Mouse (Mus musculus): ENCODE measurements around the gene Adam8.

The Adam8 gene

GRCm38 (mm10) chr7:139992406-139992805, at the start of gene Adam8:
TSS of gene Adam8 (minus strand) at chr7:139992562.
- no peak for DNase-seq

- DNase-seq, result no peak
Measured at GRCm38 (mm10) chr7:140037171-140037555, 44.8 kb upstream of the Adam8 start.

DNA sequence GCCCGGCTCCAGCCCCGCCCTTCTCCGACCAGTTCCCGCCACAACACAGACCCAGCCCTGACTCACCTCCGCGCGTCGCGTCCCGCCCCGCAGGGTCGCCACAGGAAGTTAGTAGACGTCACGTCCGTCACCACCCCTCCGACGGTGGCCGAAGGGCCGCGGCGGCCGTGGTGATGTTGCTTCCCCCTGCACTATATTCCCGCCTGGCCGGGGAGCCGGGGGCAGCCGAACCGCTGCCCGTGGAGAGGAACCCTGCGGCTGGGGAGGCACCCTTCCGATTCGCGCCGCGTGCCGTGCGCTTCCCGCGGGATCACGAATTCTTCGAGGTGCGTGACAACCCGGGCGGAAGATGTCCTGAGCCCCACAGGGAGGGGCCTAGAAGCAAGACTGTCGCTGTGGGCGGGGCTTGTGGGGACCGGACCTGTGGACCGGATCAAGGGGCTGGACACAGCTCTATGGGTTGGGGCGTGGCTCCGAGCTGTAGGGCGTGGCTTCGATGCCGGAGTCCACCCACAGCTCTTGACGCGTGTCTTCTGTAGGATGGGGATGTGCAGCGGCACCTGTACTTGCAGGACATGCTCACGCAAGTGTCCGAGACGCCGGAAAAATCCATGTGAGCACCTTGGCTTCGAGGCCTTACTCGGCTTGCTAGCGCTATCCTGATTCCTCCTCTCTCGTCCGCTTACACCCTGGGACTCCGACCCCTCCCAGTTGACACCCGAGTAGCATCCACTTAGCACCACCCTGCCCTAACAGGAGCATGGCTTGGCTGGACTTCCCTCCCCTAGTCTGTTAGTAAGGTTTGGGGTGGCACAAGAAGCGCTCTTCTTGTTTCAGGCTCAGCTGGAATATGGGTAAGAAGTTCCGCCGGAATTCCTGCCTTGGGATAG, 44.2 kb upstream of the Adam8 start, which contains the start of the genes Zfp511 and Tubgcp2:
Gene Zfp511, plus strand, starts transcription at position 111 of the 890 bp plus-strand sequence.
Gene Tubgcp2, minus strand, starts transcription at position 389 of the 890 bp plus-strand sequence.
- peak; percentile 95 for DNase-seq

- DNase-seq, result no peak
Measured at GRCm38 (mm10) chr7:140035456-140035855, 43.1 kb upstream of the Adam8 start.

DNA sequence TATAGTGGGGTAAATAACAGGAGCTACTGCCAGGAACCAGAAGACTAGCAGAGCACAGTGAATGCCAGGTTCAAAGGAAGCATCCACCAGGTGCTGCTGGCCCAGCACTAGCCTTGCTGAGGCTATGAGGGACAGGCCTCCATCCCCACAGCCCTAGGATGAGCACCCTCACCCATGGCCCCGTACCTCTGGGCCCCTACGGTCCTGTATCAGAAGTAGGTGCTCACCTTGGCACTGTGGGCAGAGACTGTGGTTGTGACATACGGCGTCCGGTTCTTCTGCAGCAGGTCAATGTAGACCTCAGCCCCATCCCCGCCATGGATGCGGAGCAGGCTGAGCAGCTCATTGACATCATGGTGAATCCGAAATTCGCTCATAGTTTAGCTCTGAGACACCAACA, 41.0 kb upstream of the Adam8 start:
- no peak for DNase-seq

DNA sequence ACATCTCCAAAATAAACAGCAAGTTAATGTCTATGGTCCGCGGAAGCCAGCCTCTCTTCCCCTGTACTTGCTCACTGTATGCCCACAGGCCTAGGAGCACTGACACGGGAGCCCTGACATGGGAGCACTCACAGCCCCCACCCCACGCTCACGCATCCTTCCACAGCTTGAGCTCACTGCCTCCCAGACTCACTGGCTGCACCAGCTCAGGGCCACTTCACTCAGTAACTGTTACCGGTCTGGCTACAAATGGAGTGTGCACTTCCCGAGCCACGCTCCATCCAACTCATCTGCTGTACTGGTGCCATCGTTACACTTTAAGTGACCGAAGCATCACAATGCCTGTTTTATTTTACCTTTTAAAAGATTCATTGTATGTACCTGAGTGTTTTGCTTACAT, 40.0 kb upstream of the Adam8 start:
- DNase-seq, result no peak

DNA sequence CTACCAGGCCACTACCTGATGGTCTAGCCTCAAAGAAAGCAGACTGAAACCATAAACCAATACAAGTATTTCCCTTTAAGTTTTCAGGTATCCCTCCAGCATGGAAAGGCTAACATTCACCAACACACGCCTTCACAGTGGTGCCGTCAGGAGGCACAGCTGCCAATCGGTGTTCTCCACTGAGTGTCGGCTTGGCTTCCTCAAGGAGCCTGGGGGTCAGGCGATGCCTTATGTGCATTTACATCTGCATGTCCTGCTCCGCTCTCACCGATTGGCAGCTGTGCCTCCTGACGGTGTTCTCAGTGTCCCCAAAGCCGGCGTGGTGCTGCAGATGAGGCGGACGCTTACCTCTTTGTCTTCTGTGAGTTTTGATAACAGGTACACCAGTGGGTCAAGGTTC, 39.4 kb upstream of the Adam8 start:
- DNase-seq, result no peak

GRCm38 (mm10) chr7:140011336-140011735, 19.0 kb upstream of the Adam8 start:
- no peak for DNase-seq

DNA sequence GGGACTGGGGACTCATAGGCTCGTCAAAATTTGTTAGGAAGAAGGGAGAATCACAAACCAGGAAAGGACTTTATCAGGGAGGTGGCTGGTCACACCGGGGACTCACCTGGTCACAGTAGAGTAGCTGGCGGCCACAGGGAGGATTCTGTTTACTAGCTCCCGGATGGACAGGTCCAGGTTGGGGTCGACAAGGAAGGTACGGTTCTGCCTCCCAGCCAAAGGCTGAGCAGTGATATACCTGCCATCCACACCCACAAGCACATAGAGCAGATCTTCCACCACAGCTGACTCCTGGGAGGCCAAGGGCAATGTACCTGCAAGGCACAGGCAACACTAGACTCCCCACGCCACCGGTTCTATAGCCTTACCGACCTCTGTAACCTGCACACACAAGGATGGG, 15.4 kb upstream of the Adam8 start:
- DNase-seq, result no peak

DNA sequence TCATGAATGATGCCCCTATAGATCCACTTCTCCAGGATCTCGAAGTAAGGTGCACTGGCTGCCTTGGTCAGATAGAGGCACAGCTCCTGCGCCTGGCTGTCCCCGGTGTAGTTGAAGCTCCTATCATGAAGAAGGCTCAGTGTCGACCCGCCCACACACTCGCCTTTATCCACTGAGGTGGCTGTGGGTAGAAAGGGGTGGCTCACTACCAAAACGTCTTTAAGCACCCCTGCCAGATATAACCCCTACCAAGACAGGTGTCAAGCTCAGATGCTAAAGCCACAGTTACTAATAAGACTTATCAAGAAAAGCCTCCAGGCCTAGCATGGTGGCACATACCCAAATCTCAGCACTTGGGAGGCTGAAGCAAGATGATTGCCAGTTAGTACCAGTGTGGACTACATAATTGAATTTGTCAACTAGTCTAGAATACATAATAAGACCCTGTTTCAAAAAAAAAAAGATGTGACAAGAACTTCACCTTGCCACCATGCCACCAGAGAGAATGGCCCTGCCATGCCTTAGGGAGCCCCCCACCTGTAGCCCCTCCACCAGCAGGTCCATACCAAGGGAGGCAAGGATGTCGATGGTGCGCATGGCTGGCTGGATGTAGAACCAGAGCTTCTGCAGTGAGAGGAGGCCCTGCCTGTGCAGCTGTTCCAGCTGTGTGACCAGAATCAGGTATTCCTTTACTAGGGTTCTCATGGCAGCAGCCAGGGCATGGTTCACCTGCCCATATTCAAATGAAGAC, 14.7 kb upstream of the Adam8 start:
- no peak for DNase-seq

DNA sequence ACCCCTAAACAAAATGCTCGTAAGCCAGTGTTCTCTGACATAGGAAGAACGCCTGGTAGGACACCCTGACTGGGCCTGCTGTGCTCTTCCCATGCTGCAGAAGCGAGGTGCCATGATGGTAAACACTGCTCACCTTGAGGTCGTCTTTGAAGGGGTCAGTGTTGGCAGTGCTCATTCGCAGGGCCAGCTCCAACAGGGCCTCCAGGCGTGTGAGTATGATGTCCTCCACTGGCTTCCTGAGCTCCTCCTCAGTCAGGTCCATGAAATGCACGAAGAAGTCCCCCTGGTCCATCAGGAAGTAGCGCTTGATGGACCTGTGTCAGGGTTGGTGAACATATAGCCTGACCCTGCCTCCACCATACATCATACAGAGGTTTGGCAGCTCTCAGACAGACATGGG, 12.3 kb upstream of the Adam8 start:
- no peak for DNase-seq

DNA sequence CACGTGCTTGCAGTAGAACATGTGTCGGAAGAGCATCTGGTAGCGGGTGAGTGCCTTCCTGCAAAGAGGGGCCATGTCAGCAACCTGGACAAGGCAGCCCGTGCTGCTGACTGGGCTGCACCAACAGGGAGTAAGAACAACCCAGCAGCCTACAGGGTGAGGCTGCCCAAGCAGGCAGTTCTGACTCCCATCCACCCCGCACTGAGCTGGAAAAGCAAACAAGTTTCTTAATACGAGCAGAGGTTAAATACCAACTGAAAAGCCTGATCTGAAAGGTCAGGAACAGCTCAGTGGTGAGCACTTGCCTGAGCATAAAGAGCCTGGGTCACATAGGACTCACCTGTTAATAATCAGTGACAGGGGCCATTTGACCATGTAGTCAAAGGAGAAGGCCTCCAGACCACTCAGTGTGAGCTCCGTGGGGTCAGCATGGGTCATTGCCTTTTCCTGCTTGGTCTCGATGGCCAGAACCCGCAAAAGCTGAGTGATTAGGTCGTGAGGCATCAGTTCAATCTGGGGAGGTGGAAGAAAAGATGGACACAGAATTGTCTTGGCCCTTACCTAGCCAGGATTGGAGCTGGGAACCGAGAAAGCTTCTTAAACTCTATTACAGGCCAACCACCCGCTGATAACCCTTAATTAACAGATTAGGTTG, 8.9 kb upstream of the Adam8 start:
- DNase-seq, result no peak

DNA sequence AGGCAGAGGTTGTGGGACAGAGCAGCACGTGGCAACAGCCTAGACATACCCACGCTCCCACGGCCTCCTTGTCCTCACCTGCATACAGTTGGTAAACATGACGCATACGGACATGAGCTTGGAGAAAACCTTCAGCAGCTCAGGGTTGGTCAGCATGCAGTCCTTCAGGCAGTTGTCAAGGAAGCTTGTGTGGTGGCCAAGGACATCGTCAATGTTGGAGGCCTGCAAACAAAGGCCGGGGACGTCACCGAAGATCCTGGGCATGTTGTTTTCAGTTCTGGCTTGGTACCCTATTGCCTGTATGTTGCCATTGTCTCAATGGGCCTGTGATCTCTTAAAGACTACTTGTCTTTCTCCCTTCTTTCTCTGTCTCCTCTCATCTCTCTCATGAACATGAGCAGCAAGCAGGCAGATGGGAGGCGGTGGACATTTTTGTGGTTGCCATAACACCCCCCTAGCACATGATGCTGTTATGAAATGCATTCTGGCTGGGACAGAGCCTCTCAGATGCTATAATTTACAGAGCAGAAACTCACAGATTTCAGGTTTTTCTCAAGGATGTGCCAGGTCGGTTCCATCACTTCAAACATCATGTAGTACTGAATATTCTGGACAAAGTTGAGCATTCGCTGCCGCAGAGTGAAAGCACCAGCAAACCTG, 6.5 kb upstream of the Adam8 start:
- no peak for DNase-seq

DNA sequence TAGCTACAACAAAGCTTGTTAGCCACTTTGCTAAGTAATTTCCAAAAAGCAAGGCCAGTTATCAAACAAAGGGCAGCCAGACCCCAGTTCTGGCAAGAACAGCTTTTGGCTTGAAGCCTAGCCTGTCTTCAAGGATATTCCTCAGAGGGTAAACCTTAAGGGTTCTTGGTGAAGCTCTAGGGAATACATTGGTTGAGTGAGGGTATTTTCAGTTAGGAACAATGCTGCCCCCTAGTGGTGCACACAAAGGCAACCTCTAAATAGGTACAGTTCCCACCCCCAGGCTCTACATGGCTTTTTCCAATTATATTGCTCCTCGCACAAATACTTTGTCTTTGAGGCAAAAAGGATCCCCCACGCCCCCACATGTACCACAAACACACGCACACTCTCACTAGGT, 2.3 kb upstream of the Adam8 start:
- peak; percentile 55 to 71 for DNase-seq

DNA sequence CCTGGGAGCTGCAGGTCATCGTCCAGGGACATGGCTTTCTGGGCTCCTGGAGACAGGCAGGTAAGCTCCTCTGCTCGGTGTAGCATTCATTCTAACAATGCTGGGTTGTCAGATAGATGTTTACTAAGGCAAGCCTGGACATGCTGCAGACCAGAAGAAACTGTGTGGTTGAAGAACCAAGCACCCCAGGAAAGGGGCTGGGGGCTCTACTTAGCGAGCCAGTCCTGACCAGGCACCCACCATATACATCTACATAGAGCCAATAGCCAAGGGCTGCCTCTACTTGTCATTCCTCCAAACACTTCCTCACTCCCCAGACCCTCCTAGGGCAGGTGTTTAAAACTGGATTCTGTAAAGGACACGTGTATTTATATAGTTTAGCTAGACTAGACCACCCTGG, 1.8 kb upstream of the Adam8 start:
- DNase-seq, result no peak

DNA sequence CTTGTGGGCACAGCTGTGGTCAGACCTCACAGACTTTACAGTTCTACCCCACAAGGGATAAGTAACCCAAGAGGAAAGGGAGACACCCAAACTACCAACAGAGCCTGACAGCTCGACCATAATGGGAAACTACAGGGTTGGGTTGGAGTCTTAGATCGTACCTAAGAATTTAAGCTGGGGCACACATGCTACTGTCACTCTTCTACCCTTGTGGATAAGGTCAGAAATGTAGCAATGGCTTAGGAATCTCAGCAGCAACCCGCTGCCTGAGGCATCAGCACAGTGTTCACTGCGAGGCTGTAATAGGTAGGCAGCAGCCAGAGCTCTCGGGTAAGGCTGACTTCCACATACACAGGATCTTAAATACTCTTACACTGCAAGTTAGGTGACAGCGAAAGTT, 1.2 kb upstream of the Adam8 start:
- no peak for DNase-seq

- DNase-seq, result no peak
Measured at GRCm38 (mm10) chr7:139990864-139991394, 1.4 kb downstream of the Adam8 start.

GRCm38 (mm10) chr7:139988272-139988671, 4.1 kb downstream of the Adam8 start:
- DNase-seq, result no peak

DNA sequence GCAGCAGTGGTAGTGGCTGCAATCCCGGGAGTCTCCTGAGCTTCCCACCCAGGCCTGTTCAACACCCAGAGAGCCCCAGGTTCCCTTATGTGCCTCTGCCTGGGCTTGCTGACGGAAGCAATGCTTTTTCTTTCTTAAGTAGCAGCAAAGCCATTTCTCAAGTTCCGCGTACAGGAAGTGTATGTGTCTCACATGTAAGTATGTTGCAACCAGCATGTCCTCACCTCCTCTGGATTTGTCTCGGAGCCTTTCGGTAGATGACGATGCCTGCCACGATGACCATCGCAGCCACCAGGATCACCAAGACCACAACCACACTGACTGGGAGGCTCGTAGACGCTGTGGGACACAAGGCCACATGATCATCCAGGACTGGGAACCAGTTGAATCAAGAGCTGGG, 7.9 kb downstream of the Adam8 start:
- DNase-seq, result no peak

DNA sequence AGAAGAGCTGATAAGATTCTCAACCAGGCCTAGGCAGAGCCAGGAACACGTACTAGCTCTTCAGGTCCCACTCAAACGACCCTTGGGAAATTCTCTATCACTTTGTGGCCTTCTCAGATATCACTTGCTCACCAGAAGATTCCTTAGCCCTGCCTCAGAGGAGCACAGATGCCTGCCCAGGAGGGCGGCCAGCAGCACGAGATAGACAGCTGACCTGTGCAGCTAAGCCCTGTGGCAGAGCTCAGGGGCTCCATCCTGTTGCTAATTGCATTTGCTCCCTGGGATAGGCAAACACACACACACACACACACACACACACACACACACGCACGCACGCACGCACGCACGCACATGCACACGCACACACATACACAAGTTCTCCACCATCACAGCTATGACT, 10.3 kb downstream of the Adam8 start:
- no peak for DNase-seq

GRCm38 (mm10) chr7:139980778-139981177, 11.6 kb downstream of the Adam8 start:
- no peak for DNase-seq

DNA sequence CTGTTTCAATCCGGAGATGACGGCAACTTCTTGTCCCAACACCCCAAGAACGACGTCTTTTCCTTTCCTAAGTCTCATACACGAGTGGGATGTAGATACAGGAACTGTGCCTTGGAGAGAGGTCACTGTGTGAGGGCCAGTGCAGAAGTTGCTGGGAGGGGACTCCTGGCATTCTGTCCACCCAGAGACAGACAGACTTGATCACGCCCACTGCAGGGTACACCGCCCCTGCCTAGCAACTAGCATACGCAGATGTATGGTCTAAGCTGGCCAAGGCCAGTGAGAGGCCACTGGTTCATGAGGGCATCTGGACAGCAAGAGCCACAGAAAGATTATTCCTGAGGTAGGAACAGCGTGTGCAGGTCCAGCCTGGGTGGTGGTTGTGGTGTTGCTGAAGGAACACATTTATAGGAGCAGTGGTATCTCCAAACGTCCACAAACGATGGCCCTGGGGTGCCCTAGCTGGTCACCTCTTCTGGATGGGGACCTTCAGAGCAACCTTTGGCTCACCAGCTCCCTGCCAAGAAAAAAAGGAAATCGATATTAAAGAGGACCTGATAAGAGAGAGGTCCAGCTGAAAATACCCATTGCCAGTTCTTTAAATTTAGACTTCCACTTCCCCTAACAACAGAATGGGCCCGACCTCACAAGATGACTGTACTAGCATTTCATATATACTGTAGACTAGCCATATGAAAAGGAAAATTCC, 13.2 kb downstream of the Adam8 start:
- no peak for DNase-seq

All from cerebellum, postnatal 36 days (tissue).